Mouse (Mus musculus): ENCODE data around the gene Vac14. TPM values are rescaled to one million over a fixed set of nuclear protein-coding genes. Genes with fewer than 3 reads are reported as not detected.

Vac14 gene
- total RNA-seq, 1 experiment = 33.1 TPM

GRCm38 (mm10) chr8:110726893-110727292 lies 108.5 kb downstream of the Vac14 start:
- Histone ChIP-seq H3K36me3 (ENCODE audit: control insufficient read depth, insufficient read depth, low read length, poor library complexity, severe bottlenecking) (peaks cover 17% of the 10 kb centered on the region; the same call in 1 of the 2 replicates), H3K9me3 (ENCODE audit: control insufficient read depth, insufficient read depth, low read depth, low read length) (no peaks in the 10 kb centered on the region), H3K9ac (ENCODE audit: insufficient read depth, low read depth, low read length, poor library complexity, severe bottlenecking) (peak overlapping the region; percentile 5; the same call in 1 of the 2 replicates), H3K4me3 (ENCODE audit: insufficient read depth in 1 of 2, low read depth in 1 of 2, low read length in 2 of 2, poor library complexity in 1 of 2, severe bottlenecking in 1 of 2) (peak overlapping the region; percentile 34 to 40; a peak in 3 of 4 replicates), H3K4me1 (ENCODE audit: control insufficient read depth in 2 of 2, insufficient read depth in 2 of 2, low read length in 2 of 2, poor library complexity in 1 of 2) (peaks cover 0 to 3% of the 10 kb centered on the region in 2 experiments; a peak in 1 of 4 replicates), H3K27ac (ENCODE audit: insufficient read depth, low read depth, low read length, poor library complexity, severe bottlenecking) (no peak overlapping the region)
- in situ Hi-C loops (cut with MboI; ENCODE audit: low sequenced_read_pairs in 2 of 2, unreplicated experiment in 2 of 2) = no loop called here
- peak; percentile 50 for DNase-seq (ENCODE audit: low read depth, low spot score)
- TF ChIP-seq CHD2 (IDR thresholded peaks at IDR 0.05; ENCODE audit: low read depth, low read length) (no peak; the same call in 1 of the 2 replicates), ZNF384 (IDR thresholded peaks at IDR 0.05; ENCODE audit: low read depth, low read length) (no peak), HCFC1 (IDR thresholded peaks at IDR 0.05; ENCODE audit: borderline replicate concordance, insufficient read depth, low read length) (no peak), ZC3H11A (IDR thresholded peaks at IDR 0.05; ENCODE audit: borderline replicate concordance, low read depth, low read length) (peak; percentile 27; the same call in 1 of the 2 replicates), MAFK (IDR thresholded peaks at IDR 0.05; ENCODE audit: insufficient read depth, low read depth, low read length) (no peak)

GRCm38 (mm10) chr8:110731346-110731859 lies 113.0 kb downstream of the Vac14 start:
- Histone ChIP-seq H3K4me3 (ENCODE audit: insufficient read depth in 1 of 2, low read depth in 1 of 2, low read length in 2 of 2, poor library complexity in 1 of 2, severe bottlenecking in 1 of 2) (no peak overlapping the region), H3K4me1 (ENCODE audit: control insufficient read depth in 2 of 2, insufficient read depth in 2 of 2, low read length in 2 of 2, poor library complexity in 1 of 2) (0 out of 4 replicates have a peak, but pooled peaks cover 0 to 3% of the 10 kb centered on the region in 2 experiments), H3K36me3 (ENCODE audit: control insufficient read depth, insufficient read depth, low read length, poor library complexity, severe bottlenecking) (peaks cover 17% of the 10 kb centered on the region; the same call in 1 of the 2 replicates), H3K9ac (ENCODE audit: insufficient read depth, low read depth, low read length, poor library complexity, severe bottlenecking) (no peak overlapping the region), H3K27ac (ENCODE audit: insufficient read depth, low read depth, low read length, poor library complexity, severe bottlenecking) (no peak overlapping the region), H3K9me3 (ENCODE audit: control insufficient read depth, insufficient read depth, low read depth, low read length) (no peaks in the 10 kb centered on the region)
- in situ Hi-C loops (cut with MboI; ENCODE audit: low sequenced_read_pairs in 2 of 2, unreplicated experiment in 2 of 2) = no loop called here
- no peak for DNase-seq (ENCODE audit: low read depth, low spot score)
- TF ChIP-seq MAFK (IDR thresholded peaks at IDR 0.05; ENCODE audit: insufficient read depth, low read depth, low read length) (no peak), ZNF384 (IDR thresholded peaks at IDR 0.05; ENCODE audit: low read depth, low read length) (no peak), ZC3H11A (IDR thresholded peaks at IDR 0.05; ENCODE audit: borderline replicate concordance, low read depth, low read length) (no peak)

DNA sequence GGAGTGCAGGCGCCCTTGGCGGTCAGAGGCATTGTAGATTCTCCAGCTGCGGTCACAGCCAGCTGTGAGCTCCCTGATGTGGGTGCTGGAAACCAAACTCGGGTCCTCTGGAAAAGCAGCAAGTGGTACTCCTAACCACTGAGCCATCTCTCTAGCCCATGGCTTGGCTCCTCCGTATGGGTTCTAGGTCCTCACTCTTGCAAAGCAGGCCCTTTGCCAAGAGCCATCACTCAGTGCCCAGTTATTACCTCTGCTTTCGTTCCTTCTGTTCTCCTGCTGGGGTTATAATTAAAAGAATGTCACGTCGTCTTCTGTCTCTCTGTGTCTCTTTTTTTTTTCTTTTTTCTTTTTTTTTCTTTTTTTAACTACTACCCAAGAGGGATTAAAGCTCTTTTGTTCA lies 114.7 kb downstream of the Vac14 start:
- peaks cover 0 to 7% of the 10 kb centered on the region in 2 experiments; a peak in 1 of 4 replicates for H3K4me1 ChIP-seq (ENCODE audit: control insufficient read depth in 2 of 2, insufficient read depth in 2 of 2, low read length in 2 of 2, poor library complexity in 1 of 2)
- no peak for DNase-seq (ENCODE audit: low read depth, low spot score)
- no peak overlapping the region for H3K4me3 ChIP-seq (ENCODE audit: insufficient read depth in 1 of 2, low read depth in 1 of 2, low read length in 2 of 2, poor library complexity in 1 of 2, severe bottlenecking in 1 of 2)
- H3K9ac ChIP-seq (ENCODE audit: insufficient read depth, low read depth, low read length, poor library complexity, severe bottlenecking) = no peak overlapping the region
- peaks cover 17% of the 10 kb centered on the region; the same call in 1 of the 2 replicates for H3K36me3 ChIP-seq (ENCODE audit: control insufficient read depth, insufficient read depth, low read length, poor library complexity, severe bottlenecking)
- no peaks in the 10 kb centered on the region for H3K9me3 ChIP-seq (ENCODE audit: control insufficient read depth, insufficient read depth, low read depth, low read length)
- TF ChIP-seq CHD2 (IDR thresholded peaks at IDR 0.05; ENCODE audit: low read depth, low read length) (no peak), ZC3H11A (IDR thresholded peaks at IDR 0.05; ENCODE audit: borderline replicate concordance, low read depth, low read length) (no peak), ZNF384 (IDR thresholded peaks at IDR 0.05; ENCODE audit: low read depth, low read length) (no peak), MAFK (IDR thresholded peaks at IDR 0.05; ENCODE audit: insufficient read depth, low read depth, low read length) (no peak), HCFC1 (IDR thresholded peaks at IDR 0.05; ENCODE audit: borderline replicate concordance, insufficient read depth, low read length) (no peak)
- in situ Hi-C loops (cut with MboI; ENCODE audit: low sequenced_read_pairs in 2 of 2, unreplicated experiment in 2 of 2) = no loop called here
- no peak overlapping the region for H3K27ac ChIP-seq (ENCODE audit: insufficient read depth, low read depth, low read length, poor library complexity, severe bottlenecking)

DNA sequence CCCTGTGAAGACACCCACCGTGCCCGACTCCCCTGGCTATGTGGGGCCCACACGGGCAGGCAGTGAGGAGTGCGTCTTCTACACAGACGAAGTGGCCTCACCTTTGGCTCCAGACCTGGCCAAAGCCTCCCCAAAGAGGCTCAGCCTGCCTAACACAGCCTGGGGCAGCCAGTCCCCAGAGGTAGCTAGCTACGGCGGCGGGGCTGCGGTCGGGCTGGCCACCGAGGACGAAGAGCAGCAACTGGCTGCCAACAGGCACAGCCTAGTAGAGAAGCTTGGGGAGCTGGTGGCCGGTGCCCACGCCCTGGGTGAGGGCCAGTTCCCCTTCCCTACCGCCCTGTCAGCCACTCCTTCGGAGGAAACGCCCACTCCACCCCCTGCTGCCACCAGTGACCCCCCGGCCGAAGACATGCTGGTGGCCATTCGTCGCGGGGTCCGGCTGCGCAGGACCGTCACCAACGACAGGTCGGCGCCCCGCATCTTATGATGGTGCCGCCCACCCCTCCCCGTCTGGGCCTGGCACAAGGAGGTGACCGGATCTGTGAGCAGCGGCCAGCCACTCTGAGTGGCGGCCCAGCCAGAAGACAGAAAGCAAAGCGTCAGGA lies 120.3 kb downstream of the Vac14 start:
- no peak for DNase-seq (ENCODE audit: low read depth, low spot score)
- Histone ChIP-seq H3K36me3 (ENCODE audit: control insufficient read depth, insufficient read depth, low read length, poor library complexity, severe bottlenecking) (no peaks in the 10 kb centered on the region), H3K4me1 (ENCODE audit: control insufficient read depth in 2 of 2, insufficient read depth in 2 of 2, low read length in 2 of 2, poor library complexity in 1 of 2) (peaks cover 0 to 10% of the 10 kb centered on the region in 2 experiments; a peak in 1 of 4 replicates), H3K9me3 (ENCODE audit: control insufficient read depth, insufficient read depth, low read depth, low read length) (no peaks in the 10 kb centered on the region), H3K9ac (ENCODE audit: insufficient read depth, low read depth, low read length, poor library complexity, severe bottlenecking) (no peak overlapping the region), H3K27ac (ENCODE audit: insufficient read depth, low read depth, low read length, poor library complexity, severe bottlenecking) (no peak overlapping the region), H3K4me3 (ENCODE audit: insufficient read depth in 1 of 2, low read depth in 1 of 2, low read length in 2 of 2, poor library complexity in 1 of 2, severe bottlenecking in 1 of 2) (peak overlapping the region; percentile 33 to 44; a peak in 2 of 4 replicates)
- in situ Hi-C loops (cut with MboI; ENCODE audit: low sequenced_read_pairs in 2 of 2, unreplicated experiment in 2 of 2) = no loop called here
- TF ChIP-seq CHD2 (IDR thresholded peaks at IDR 0.05; ENCODE audit: low read depth, low read length) = no peak
- TF ChIP-seq HCFC1 (IDR thresholded peaks at IDR 0.05; ENCODE audit: borderline replicate concordance, insufficient read depth, low read length) = no peak
- no peak for TF ChIP-seq MAFK (IDR thresholded peaks at IDR 0.05; ENCODE audit: insufficient read depth, low read depth, low read length)
- no peak for TF ChIP-seq ZC3H11A (IDR thresholded peaks at IDR 0.05; ENCODE audit: borderline replicate concordance, low read depth, low read length)
- no peak for TF ChIP-seq ZNF384 (IDR thresholded peaks at IDR 0.05; ENCODE audit: low read depth, low read length)
